Mouse (Mus musculus) hindbrain, postnatal 0 days (tissue): Measurements from ENCODE around the gene Nrbp1. TPM values are rescaled to one million over a fixed set of nuclear protein-coding genes. Genes with fewer than 3 reads are reported as not detected.

Experiments
- ATAC-seq: fragments of 200-750 bp; cut with Nextera tagmentation; 2 replicates; pipeline ENCODE4 v1.8.0; 2017; ENCODE audit warnings: mild to moderate bottlenecking, moderate TSS enrichment, moderate library complexity
- DNase-seq: peaks from one replicate; pipeline ENCODE4 v3.0.0-alpha.2; 2015; ENCODE audit warnings: low spot score
- H3K27ac ChIP-seq: fragments of 300-500 bp; sonication (generic); 2 replicates; pipeline ENCODE4 v1.5.1; 2014; ENCODE audit warnings: mild to moderate bottlenecking
- H3K27me3 ChIP-seq: fragments of 300-500 bp; sonication (generic); 2 replicates; pipeline ENCODE4 v1.6.1; 2014; ENCODE audit warnings: low read length, mixed read lengths; ENCODE audit not compliant: insufficient read depth
- H3K36me3 ChIP-seq: fragments of 300-500 bp; sonication (generic); 2 replicates; pipeline ENCODE4 v1.6.1; 2014; ENCODE audit warnings: low read length, mixed read lengths; ENCODE audit not compliant: insufficient read depth
- H3K4me1 ChIP-seq: fragments of 300-500 bp; sonication (generic); 2 replicates; pipeline ENCODE4 v1.6.1; 2014; ENCODE audit warnings: antibody characterized with exemption, low read length, mixed read lengths; ENCODE audit not compliant: insufficient read depth
- H3K4me2 ChIP-seq: fragments of 300-500 bp; sonication (generic); 2 replicates; pipeline ENCODE4 v1.6.1; 2014; ENCODE audit warnings: low read depth, mild to moderate bottlenecking, low read length, moderate library complexity, mixed read lengths
- H3K4me3 ChIP-seq: fragments of 300-500 bp; sonication (generic); 2 replicates; pipeline ENCODE4 v1.5.1; 2014; ENCODE audit warnings: low read length
- H3K9ac ChIP-seq: fragments of 300-500 bp; sonication (generic); replicated peaks from 2 replicates; pipeline ENCODE4 v1.6.1; 2014; ENCODE audit warnings: mild to moderate bottlenecking, low read length, moderate library complexity, mixed read lengths
- H3K9me3 ChIP-seq: fragments of 300-500 bp; sonication (generic); 2 replicates; pipeline ENCODE4 v1.6.1; 2016; ENCODE audit warnings: low read length, mixed read lengths
- CTCF ChIP-seq: IDR thresholded peaks from 2 replicates; pipeline ENCODE4 v1.5.1; 2016; ENCODE audit warnings: antibody characterized with exemption, control low read depth, low read depth
- WGBS: fragments of 180-500 bp; shearing (Covaris S2); extraction: QIAGEN DNeasy Blood & Tissue Kit; methylation state at CpG from one replicate; pipeline ENCODE4 v1.1.7; 2014; 5-methylcytosine and 5-hydroxymethylcytosine counted together
- polyA plus RNA-seq: library from polyadenylated mRNA; unstranded; fragments of >200 nt; fragmentation: Nextera tagmentation; extraction: Ambion mirVana; gene quantifications from 2 replicates; pipeline ENCODE4 v1.2.1, GENCODE M21; 2015
- total RNA-seq: library from RNA; depleted of rRNA; stranded (reverse); fragments of >200 nt; gene quantifications from 2 replicates; pipeline ENCODE4 v1.2.3, GENCODE M21; 2014

The Nrbp1 gene
- total and polyA plus RNA-seq, 2 experiments from 2014 or later: 124 to 134 TPM

GRCm38 (mm10) chr5:31218294-31218693, 22.4 kb upstream of the Nrbp1 start:
- Histone ChIP-seq H3K4me2 (no peak overlapping the region), H3K36me3 (no peaks in the 10 kb centered on the region), H3K4me1 (no peaks in the 10 kb centered on the region), H3K27ac (no peak overlapping the region), H3K27me3 (no peaks in the 10 kb centered on the region), H3K4me3 (no peak overlapping the region), H3K9me3 (no peaks in the 10 kb centered on the region), H3K9ac (no peak overlapping the region)
- no peak for TF ChIP-seq CTCF
- no peak for DNase-seq
- no peak for ATAC-seq
- 66% methylated on average over 7 of the region's 7 CpGs for WGBS

GRCm38 (mm10) chr5:31219070-31219469, 21.6 kb upstream of the Nrbp1 start:
- DNase-seq (peak; percentile 65), ATAC-seq (no peak)
- H3K4me2 ChIP-seq: peak overlapping the region; percentile 84
- H3K9ac ChIP-seq: no peak overlapping the region
- peak; percentile 58 for TF ChIP-seq CTCF
- no peaks in the 10 kb centered on the region for H3K9me3 ChIP-seq
- no peaks in the 10 kb centered on the region for H3K27me3 ChIP-seq
- H3K27ac ChIP-seq: no peak overlapping the region
- whole genome bisulfite sequencing: 0% methylated on average over 2 of the region's 2 CpGs
- no peaks in the 10 kb centered on the region for H3K4me1 ChIP-seq
- H3K36me3 ChIP-seq: no peaks in the 10 kb centered on the region
- H3K4me3 ChIP-seq: peak overlapping the region; percentile 94

GRCm38 (mm10) chr5:31219474-31219873, 21.2 kb upstream of the Nrbp1 start:
- DNase-seq: no peak
- no peaks in the 10 kb centered on the region for H3K27me3 ChIP-seq
- H3K36me3 ChIP-seq: no peaks in the 10 kb centered on the region
- no peaks in the 10 kb centered on the region for H3K9me3 ChIP-seq
- TF ChIP-seq CTCF: no peak
- H3K27ac ChIP-seq: peak overlapping the region; percentile 96
- WGBS: 2% methylated on average over 11 of the region's 11 CpGs
- H3K4me2 ChIP-seq: peak overlapping the region; percentile 84
- ATAC-seq: no peak
- H3K9ac ChIP-seq: peak overlapping the region; percentile 93
- H3K4me3 ChIP-seq: peak overlapping the region; percentile 94
- no peaks in the 10 kb centered on the region for H3K4me1 ChIP-seq

GRCm38 (mm10) chr5:31219911-31220447, 20.7 kb upstream of the Nrbp1 start:
- no peak; the same call in 1 of the 2 replicates for TF ChIP-seq CTCF
- peak overlapping the region; percentile 96 for H3K27ac ChIP-seq
- H3K4me1 ChIP-seq: no peaks in the 10 kb centered on the region
- H3K9me3 ChIP-seq: no peaks in the 10 kb centered on the region
- peak overlapping the region; percentile 94 for H3K4me3 ChIP-seq
- ATAC-seq: peak; percentile 71
- DNase-seq: peak; percentile 64
- H3K36me3 ChIP-seq: no peaks in the 10 kb centered on the region
- under 1% methylated on average over 40 of the region's 40 CpGs for WGBS
- no peaks in the 10 kb centered on the region for H3K27me3 ChIP-seq
- peak overlapping the region; percentile 84 for H3K4me2 ChIP-seq
- peak overlapping the region; percentile 93 for H3K9ac ChIP-seq

- H3K4me2 ChIP-seq: peak within 1 kb of the TSS; percentile 84
- H3K36me3 ChIP-seq: no peaks in the 10 kb centered on the region
- peak within 1 kb of the TSS; percentile 94 for H3K4me3 ChIP-seq
- H3K9ac ChIP-seq: peak within 1 kb of the TSS; percentile 93
- no peak; the same call in 1 of the 2 replicates for TF ChIP-seq CTCF
- H3K27me3 ChIP-seq: no peaks in the 10 kb centered on the region
- no peaks in the 10 kb centered on the region for H3K4me1 ChIP-seq
- H3K27ac ChIP-seq: peak within 1 kb of the TSS; percentile 96
- ATAC-seq: peak; percentile 96
- H3K9me3 ChIP-seq: no peaks in the 10 kb centered on the region
- WGBS: 2% methylated on average over 52 of the region's 70 CpGs
- DNase-seq: peak; percentile 99
Observed at GRCm38 (mm10) chr5:31220448-31221303, 20.0 kb upstream of the Nrbp1 start, which contains the start of gene Ppm1g. TSS of gene Ppm1g (minus strand) at chr5:31220687.

- peak; percentile 69 for TF ChIP-seq CTCF
- ATAC-seq: peak; percentile 54
Observed at GRCm38 (mm10) chr5:31221304-31221945, 19.2 kb upstream of the Nrbp1 start.

More at GRCm38 (mm10) chr5:31221304-31221945, 19.2 kb upstream of the Nrbp1 start:
- H3K36me3 ChIP-seq: no peaks in the 10 kb centered on the region
- peak overlapping the region; percentile 96 for H3K27ac ChIP-seq
- peak; percentile 84 for DNase-seq
- no peaks in the 10 kb centered on the region for H3K9me3 ChIP-seq
- no peaks in the 10 kb centered on the region for H3K4me1 ChIP-seq
- peak overlapping the region; percentile 84 for H3K4me2 ChIP-seq
- 15% methylated on average over 11 of the region's 11 CpGs for WGBS
- no peaks in the 10 kb centered on the region for H3K27me3 ChIP-seq
- H3K9ac ChIP-seq: peak overlapping the region; percentile 93
- peak overlapping the region; percentile 94 for H3K4me3 ChIP-seq
